Mouse (Mus musculus) midbrain, embryonic 12.5 days (tissue): ENCODE measurements around the gene St6galnac3. TPM values are rescaled to one million over a fixed set of nuclear protein-coding genes. Genes with fewer than 3 reads are reported as not detected.

ENCODE experiments used
- ATAC-seq: fragments of 200-750 bp; cut with Nextera tagmentation; 2 replicates; pipeline ENCODE4 v1.8.0; 2017; ENCODE audit warnings: low read depth, moderate TSS enrichment, moderate library complexity; ENCODE audit not compliant: low FRiP score
- H3K27ac ChIP-seq: fragments of 300-500 bp; sonication (generic); replicated peaks from 2 replicates; pipeline ENCODE4 v1.5.1; 2016; ENCODE audit warnings: mild to moderate bottlenecking
- H3K27me3 ChIP-seq: fragments of 300-500 bp; sonication (generic); 2 replicates; pipeline ENCODE4 v1.6.1; 2016; ENCODE audit warnings: mild to moderate bottlenecking
- H3K36me3 ChIP-seq: fragments of 300-500 bp; sonication (generic); 2 replicates; pipeline ENCODE4 v1.6.1; 2016
- H3K4me1 ChIP-seq: fragments of 300-500 bp; sonication (generic); 2 replicates; pipeline ENCODE4 v1.6.1; 2016
- H3K4me2 ChIP-seq: fragments of 300-500 bp; sonication (generic); replicated peaks from 2 replicates; pipeline ENCODE4 v1.6.1; 2016; ENCODE audit warnings: mild to moderate bottlenecking, moderate library complexity
- H3K4me3 ChIP-seq: fragments of 300-500 bp; sonication (generic); 2 replicates; pipeline ENCODE4 v1.5.1; 2016; ENCODE audit warnings: mild to moderate bottlenecking
- H3K9ac ChIP-seq: fragments of 300-500 bp; sonication (generic); replicated peaks from 2 replicates; pipeline ENCODE4 v1.6.1; 2016; ENCODE audit warnings: mild to moderate bottlenecking, moderate library complexity
- H3K9me3 ChIP-seq: fragments of 300-500 bp; sonication (generic); 2 replicates; pipeline ENCODE4 v1.6.1; 2016; ENCODE audit warnings: mild to moderate bottlenecking
- WGBS: fragments of 180-500 bp; shearing (Covaris S2); methylation state at CpG from one replicate; pipeline ENCODE4 v1.1.7; 2016; 5-methylcytosine and 5-hydroxymethylcytosine counted together
- polyA plus RNA-seq: library from polyadenylated mRNA; unstranded; fragments of >200 nt; fragmentation: Nextera tagmentation; extraction: Ambion mirVana; gene quantifications from 2 replicates; pipeline ENCODE4 v1.2.1, GENCODE M21; 2016

Gene St6galnac3
- polyA plus RNA-seq, 1 experiment from 2014 or later = 28.5 TPM

- 69% methylated on average over 8 of the region's 8 CpGs for WGBS
- Histone ChIP-seq H3K27me3 (no peaks in the 10 kb centered on the region), H3K36me3 (no peaks in the 10 kb centered on the region), H3K4me1 (0 out of 2 replicates have a peak, but pooled peaks cover 3% of the 10 kb centered on the region), H3K9me3 (no peaks in the 10 kb centered on the region), H3K4me3 (no peak overlapping the region), H3K4me2 (no peak overlapping the region), H3K27ac (no peak overlapping the region), H3K9ac (no peak overlapping the region)
- no peak for ATAC-seq
Observed at GRCm38 (mm10) chr3:153433010-153433409, 292.0 kb downstream of the St6galnac3 start.

- H3K27ac ChIP-seq = no peak overlapping the region
- no peak overlapping the region for H3K4me3 ChIP-seq
- no peak for ATAC-seq
- 81% methylated on average over 6 of the region's 6 CpGs for WGBS
- H3K27me3 ChIP-seq = no peaks in the 10 kb centered on the region
- 0 out of 2 replicates have a peak, but pooled peaks cover 3% of the 10 kb centered on the region for H3K4me1 ChIP-seq
- H3K36me3 ChIP-seq = no peaks in the 10 kb centered on the region
- no peaks in the 10 kb centered on the region for H3K9me3 ChIP-seq
- H3K9ac ChIP-seq = no peak overlapping the region
- H3K4me2 ChIP-seq = no peak overlapping the region
Observed at GRCm38 (mm10) chr3:153432053-153432816, 292.7 kb downstream of the St6galnac3 start.

GRCm38 (mm10) chr3:153429840-153430239 is 295.1 kb downstream of the St6galnac3 start:
- no peak overlapping the region for H3K4me2 ChIP-seq
- no peak overlapping the region for H3K9ac ChIP-seq
- no peaks in the 10 kb centered on the region for H3K27me3 ChIP-seq
- 0 out of 2 replicates have a peak, but pooled peaks have one; percentile 60 for ATAC-seq
- H3K4me1 ChIP-seq = 0 out of 2 replicates have a peak, but pooled peaks cover 3% of the 10 kb centered on the region
- H3K27ac ChIP-seq = peak overlapping the region; percentile 49; the same call in 1 of the 2 replicates
- WGBS = 65% methylated on average over 8 of the region's 8 CpGs
- H3K9me3 ChIP-seq = no peaks in the 10 kb centered on the region
- no peaks in the 10 kb centered on the region for H3K36me3 ChIP-seq
- H3K4me3 ChIP-seq = no peak overlapping the region

GRCm38 (mm10) chr3:153421918-153422290 is 303.1 kb downstream of the St6galnac3 start:
- no peak overlapping the region for H3K9ac ChIP-seq
- peaks cover 10% of the 10 kb centered on the region; the same call in 1 of the 2 replicates for H3K4me1 ChIP-seq
- H3K9me3 ChIP-seq = no peaks in the 10 kb centered on the region
- whole genome bisulfite sequencing = 72% methylated on average over 7 of the region's 7 CpGs
- no peaks in the 10 kb centered on the region for H3K36me3 ChIP-seq
- no peaks in the 10 kb centered on the region for H3K27me3 ChIP-seq
- no peak for ATAC-seq
- no peak overlapping the region for H3K4me2 ChIP-seq
- peak overlapping the region; percentile 43 for H3K27ac ChIP-seq
- H3K4me3 ChIP-seq = no peak overlapping the region

- no peak overlapping the region for H3K4me2 ChIP-seq
- 0 out of 2 replicates have a peak, but pooled peaks have one; percentile 45 for ATAC-seq
- no peaks in the 10 kb centered on the region for H3K36me3 ChIP-seq
- H3K4me1 ChIP-seq = peaks cover 13% of the 10 kb centered on the region; the same call in 1 of the 2 replicates
- no peaks in the 10 kb centered on the region for H3K27me3 ChIP-seq
- H3K27ac ChIP-seq = peak overlapping the region; percentile 43
- 68% methylated on average over 14 of the region's 14 CpGs for WGBS
- H3K9me3 ChIP-seq = no peaks in the 10 kb centered on the region
- H3K4me3 ChIP-seq = no peak overlapping the region
- H3K9ac ChIP-seq = no peak overlapping the region
Observed at GRCm38 (mm10) chr3:153421060-153421917, 303.7 kb downstream of the St6galnac3 start.

GRCm38 (mm10) chr3:153419331-153419730 is 305.6 kb downstream of the St6galnac3 start:
- WGBS = 85% methylated on average over 7 of the region's 7 CpGs

GRCm38 (mm10) chr3:153417001-153417400 is 308.0 kb downstream of the St6galnac3 start:
- no peak for ATAC-seq
- no peak overlapping the region for H3K4me3 ChIP-seq

More at GRCm38 (mm10) chr3:153419331-153419730, 305.6 kb downstream of the St6galnac3 start:
- H3K9ac ChIP-seq = no peak overlapping the region
- no peak overlapping the region for H3K4me2 ChIP-seq
- no peaks in the 10 kb centered on the region for H3K9me3 ChIP-seq
- no peaks in the 10 kb centered on the region for H3K36me3 ChIP-seq
- H3K4me1 ChIP-seq = peaks cover 13% of the 10 kb centered on the region; the same call in 1 of the 2 replicates
- no peak for ATAC-seq
- H3K27me3 ChIP-seq = no peaks in the 10 kb centered on the region
- H3K27ac ChIP-seq = no peak overlapping the region
- no peak overlapping the region for H3K4me3 ChIP-seq

GRCm38 (mm10) chr3:153416383-153416782 is 308.6 kb downstream of the St6galnac3 start:
- no peaks in the 10 kb centered on the region for H3K36me3 ChIP-seq
- H3K27ac ChIP-seq = no peak overlapping the region
- no peak overlapping the region for H3K9ac ChIP-seq
- H3K4me1 ChIP-seq = peaks cover 6% of the 10 kb centered on the region; the same call in 1 of the 2 replicates
- WGBS = 82% methylated on average over 4 of the region's 4 CpGs
- no peaks in the 10 kb centered on the region for H3K27me3 ChIP-seq
- no peak overlapping the region for H3K4me2 ChIP-seq
- no peaks in the 10 kb centered on the region for H3K9me3 ChIP-seq
- no peak for ATAC-seq
- H3K4me3 ChIP-seq = no peak overlapping the region

More at GRCm38 (mm10) chr3:153417001-153417400, 308.0 kb downstream of the St6galnac3 start:
- H3K36me3 ChIP-seq = no peaks in the 10 kb centered on the region
- H3K27ac ChIP-seq = no peak overlapping the region
- no peak overlapping the region for H3K9ac ChIP-seq
- H3K4me2 ChIP-seq = no peak overlapping the region
- WGBS = 19% methylated on average over 9 of the region's 9 CpGs
- H3K27me3 ChIP-seq = no peaks in the 10 kb centered on the region
- H3K9me3 ChIP-seq = no peaks in the 10 kb centered on the region
- peaks cover 12% of the 10 kb centered on the region; the same call in 1 of the 2 replicates for H3K4me1 ChIP-seq

GRCm38 (mm10) chr3:153414132-153414531 is 310.8 kb downstream of the St6galnac3 start:
- 0 out of 2 replicates have a peak, but pooled peaks cover 4% of the 10 kb centered on the region for H3K4me1 ChIP-seq

GRCm38 (mm10) chr3:153409286-153409685 is 315.7 kb downstream of the St6galnac3 start:
- 0 out of 2 replicates have a peak, but pooled peaks have one; percentile 9 for ATAC-seq
- Histone ChIP-seq H3K4me1 (peaks cover 5% of the 10 kb centered on the region; the same call in 1 of the 2 replicates), H3K36me3 (no peaks in the 10 kb centered on the region), H3K27me3 (no peaks in the 10 kb centered on the region), H3K4me2 (no peak overlapping the region), H3K27ac (no peak overlapping the region; the same call in 1 of the 2 replicates), H3K9ac (no peak overlapping the region), H3K4me3 (no peak overlapping the region), H3K9me3 (no peaks in the 10 kb centered on the region)
- 67% methylated on average over 9 of the region's 9 CpGs for WGBS

More at GRCm38 (mm10) chr3:153414132-153414531, 310.8 kb downstream of the St6galnac3 start:
- H3K27ac ChIP-seq = no peak overlapping the region
- no peak overlapping the region for H3K4me3 ChIP-seq
- 88% methylated on average over 2 of the region's 2 CpGs for WGBS
- H3K9ac ChIP-seq = no peak overlapping the region
- ATAC-seq = no peak
- no peaks in the 10 kb centered on the region for H3K9me3 ChIP-seq
- no peaks in the 10 kb centered on the region for H3K27me3 ChIP-seq
- no peaks in the 10 kb centered on the region for H3K36me3 ChIP-seq
- no peak overlapping the region for H3K4me2 ChIP-seq

GRCm38 (mm10) chr3:153408361-153408760 is 316.6 kb downstream of the St6galnac3 start:
- Histone ChIP-seq H3K4me3 (no peak overlapping the region), H3K27ac (no peak overlapping the region), H3K27me3 (no peaks in the 10 kb centered on the region), H3K4me1 (peaks cover 5% of the 10 kb centered on the region; the same call in 1 of the 2 replicates), H3K36me3 (no peaks in the 10 kb centered on the region), H3K4me2 (no peak overlapping the region), H3K9ac (no peak overlapping the region), H3K9me3 (no peaks in the 10 kb centered on the region)
- 92% methylated on average over 6 of the region's 6 CpGs for WGBS
- ATAC-seq = no peak
